Mouse (Mus musculus): Measurements from ENCODE around the gene Kif9. TPM values are rescaled to one million over a fixed set of nuclear protein-coding genes. Genes with fewer than 3 reads are reported as not detected.

Gene Kif9
- total and polyA plus RNA-seq, 2 experiments from 2014 or later: 3.8 to 4.4 TPM

GRCm38 (mm10) chr9:110448857-110449617 is 27.7 kb upstream of the Kif9 start:
- H3K36me3 ChIP-seq (ENCODE audit: insufficient read depth): peaks cover 9% of the 10 kb centered on the region; the same call in 1 of the 2 replicates
- no peaks in the 10 kb centered on the region for H3K27me3 ChIP-seq (ENCODE audit: insufficient read depth, low read length)
- H3K27ac ChIP-seq (ENCODE audit: low read depth, low read length): peak overlapping the region; percentile 45; the same call in 1 of the 2 replicates
- no peak overlapping the region for H3K4me2 ChIP-seq (ENCODE audit: low read depth)
- ATAC-seq (peak; percentile 93), DNase-seq (peak; percentile 93)
- peak; percentile 92 for TF ChIP-seq CTCF (IDR thresholded peaks at IDR 0.05; ENCODE audit: low read depth)
- peaks cover 4% of the 10 kb centered on the region; the same call in 1 of the 2 replicates for H3K4me1 ChIP-seq (ENCODE audit: insufficient read depth)
- H3K9me3 ChIP-seq (ENCODE audit: low read length): no peaks in the 10 kb centered on the region
- 30% methylated on average over 11 of the region's 11 CpGs for WGBS
- H3K9ac ChIP-seq: no peak overlapping the region
- H3K4me3 ChIP-seq (ENCODE audit: low read depth, low read length): no peak overlapping the region

GRCm38 (mm10) chr9:110452523-110452922 is 24.2 kb upstream of the Kif9 start:
- no peak overlapping the region for H3K4me3 ChIP-seq (ENCODE audit: low read depth, low read length)
- peaks cover 13% of the 10 kb centered on the region for H3K36me3 ChIP-seq (ENCODE audit: insufficient read depth)
- 87% methylated on average over 3 of the region's 3 CpGs for WGBS
- H3K4me2 ChIP-seq (ENCODE audit: low read depth): no peak overlapping the region
- peaks cover 4% of the 10 kb centered on the region; the same call in 1 of the 2 replicates for H3K4me1 ChIP-seq (ENCODE audit: insufficient read depth)
- ATAC-seq: no peak
- no peak for TF ChIP-seq CTCF (IDR thresholded peaks at IDR 0.05; ENCODE audit: low read depth)
- no peak overlapping the region for H3K27ac ChIP-seq (ENCODE audit: low read depth, low read length)
- no peaks in the 10 kb centered on the region for H3K9me3 ChIP-seq (ENCODE audit: low read length)
- H3K9ac ChIP-seq: no peak overlapping the region
- no peaks in the 10 kb centered on the region for H3K27me3 ChIP-seq (ENCODE audit: insufficient read depth, low read length)
- DNase-seq: no peak

GRCm38 (mm10) chr9:110457926-110458325 is 18.8 kb upstream of the Kif9 start:
- no peak for TF ChIP-seq CTCF (IDR thresholded peaks at IDR 0.05; ENCODE audit: low read depth)
- Histone ChIP-seq H3K4me1 (ENCODE audit: insufficient read depth) (no peaks in the 10 kb centered on the region), H3K27me3 (ENCODE audit: insufficient read depth, low read length) (no peaks in the 10 kb centered on the region), H3K4me3 (ENCODE audit: low read depth, low read length) (no peak overlapping the region), H3K36me3 (ENCODE audit: insufficient read depth) (peaks cover 7% of the 10 kb centered on the region), H3K9me3 (ENCODE audit: low read length) (no peaks in the 10 kb centered on the region), H3K9ac (no peak overlapping the region), H3K27ac (ENCODE audit: low read depth, low read length) (no peak overlapping the region), H3K4me2 (ENCODE audit: low read depth) (no peak overlapping the region)
- WGBS: 80% methylated on average over 3 of the region's 3 CpGs
- ATAC-seq: no peak
- no peak for DNase-seq

- ATAC-seq: no peak
- H3K36me3 ChIP-seq (ENCODE audit: insufficient read depth): peaks cover 7% of the 10 kb centered on the region
- no peaks in the 10 kb centered on the region for H3K27me3 ChIP-seq (ENCODE audit: insufficient read depth, low read length)
- no peak for DNase-seq
- H3K4me1 ChIP-seq (ENCODE audit: insufficient read depth): no peaks in the 10 kb centered on the region
- no peak for TF ChIP-seq CTCF (IDR thresholded peaks at IDR 0.05; ENCODE audit: low read depth)
- no peaks in the 10 kb centered on the region for H3K9me3 ChIP-seq (ENCODE audit: low read length)
- H3K4me3 ChIP-seq (ENCODE audit: low read depth, low read length): no peak overlapping the region
- no peak overlapping the region for H3K27ac ChIP-seq (ENCODE audit: low read depth, low read length)
- H3K4me2 ChIP-seq (ENCODE audit: low read depth): no peak overlapping the region
- WGBS: 89% methylated on average over 2 of the region's 2 CpGs
- H3K9ac ChIP-seq: no peak overlapping the region
Measured at GRCm38 (mm10) chr9:110459145-110459727, 17.5 kb upstream of the Kif9 start.

GRCm38 (mm10) chr9:110460884-110461815 is 15.6 kb upstream of the Kif9 start:
- Histone ChIP-seq H3K4me2 (ENCODE audit: low read depth) (no peak overlapping the region), H3K4me3 (ENCODE audit: low read depth, low read length) (no peak overlapping the region), H3K27ac (ENCODE audit: low read depth, low read length) (no peak overlapping the region), H3K9me3 (ENCODE audit: low read length) (no peaks in the 10 kb centered on the region), H3K36me3 (ENCODE audit: insufficient read depth) (peaks cover 7% of the 10 kb centered on the region; the same call in 1 of the 2 replicates), H3K9ac (no peak overlapping the region), H3K27me3 (ENCODE audit: insufficient read depth, low read length) (no peaks in the 10 kb centered on the region), H3K4me1 (ENCODE audit: insufficient read depth) (no peaks in the 10 kb centered on the region)
- ATAC-seq (no peak), DNase-seq (no peak)
- 90% methylated on average over 18 of the region's 18 CpGs for WGBS
- TF ChIP-seq CTCF (IDR thresholded peaks at IDR 0.05; ENCODE audit: low read depth): no peak

GRCm38 (mm10) chr9:110462321-110462720 is 14.4 kb upstream of the Kif9 start:
- H3K27me3 ChIP-seq (ENCODE audit: insufficient read depth, low read length): no peaks in the 10 kb centered on the region
- H3K27ac ChIP-seq (ENCODE audit: low read depth, low read length): no peak overlapping the region
- H3K4me2 ChIP-seq (ENCODE audit: low read depth): no peak overlapping the region
- H3K9me3 ChIP-seq (ENCODE audit: low read length): no peaks in the 10 kb centered on the region
- peaks cover 7% of the 10 kb centered on the region; the same call in 1 of the 2 replicates for H3K36me3 ChIP-seq (ENCODE audit: insufficient read depth)
- no peak for ATAC-seq
- WGBS: 73% methylated on average over 7 of the region's 7 CpGs
- H3K9ac ChIP-seq: no peak overlapping the region
- DNase-seq: no peak
- TF ChIP-seq CTCF (IDR thresholded peaks at IDR 0.05; ENCODE audit: low read depth): no peak
- H3K4me3 ChIP-seq (ENCODE audit: low read depth, low read length): no peak overlapping the region
- H3K4me1 ChIP-seq (ENCODE audit: insufficient read depth): no peaks in the 10 kb centered on the region
